Mouse (Mus musculus): Measurements from ENCODE around the gene Casp4.

The Casp4 gene

GRCm38 (mm10) chr9:5308561-5308960 lies at the start of gene Casp4:
Casp4 (plus strand) TSS chr9:5308828.
- peak in 1 of 2 experiments; percentile 12 for DNase-seq

GRCm38 (mm10) chr9:5263951-5264475 lies 44.6 kb upstream of the Casp4 start:
- no peak for DNase-seq

- DNase-seq, result no peak
Measured at GRCm38 (mm10) chr9:5270274-5270673, 38.4 kb upstream of the Casp4 start.

- DNase-seq, result no peak
Measured at GRCm38 (mm10) chr9:5270884-5271283, 37.7 kb upstream of the Casp4 start.

GRCm38 (mm10) chr9:5271334-5271845 lies 37.2 kb upstream of the Casp4 start:
- no peak for DNase-seq

- DNase-seq, result no peak
Measured at GRCm38 (mm10) chr9:5286071-5286470, 22.6 kb upstream of the Casp4 start.

- DNase-seq, result no peak
Measured at GRCm38 (mm10) chr9:5286597-5286996, 22.0 kb upstream of the Casp4 start.

GRCm38 (mm10) chr9:5296354-5297237 lies 12.0 kb upstream of the Casp4 start:
- no peak for DNase-seq

- no peak for DNase-seq
Measured at GRCm38 (mm10) chr9:5298329-5299131, 10.1 kb upstream of the Casp4 start, which contains the start of gene Casp1. Casp1 (plus strand) TSS chr9:5298517.

GRCm38 (mm10) chr9:5299132-5299381 lies 9.6 kb upstream of the Casp4 start:
- DNase-seq, result no peak

- DNase-seq, result no peak
Measured at GRCm38 (mm10) chr9:5310112-5310511, 1.5 kb downstream of the Casp4 start.

- DNase-seq, result no peak
Measured at GRCm38 (mm10) chr9:5311435-5311834, 2.8 kb downstream of the Casp4 start.

- DNase-seq, result no peak
Measured at GRCm38 (mm10) chr9:5328204-5328603, 19.6 kb downstream of the Casp4 start.

GRCm38 (mm10) chr9:5332441-5332840 lies 23.8 kb downstream of the Casp4 start:
- DNase-seq, result no peak

- DNase-seq, result no peak
Measured at GRCm38 (mm10) chr9:5333422-5333821, 24.8 kb downstream of the Casp4 start.

- DNase-seq, result no peak
Measured at GRCm38 (mm10) chr9:5343092-5343491, 34.5 kb downstream of the Casp4 start.

- no peak for DNase-seq
Measured at GRCm38 (mm10) chr9:5344090-5344489, 35.5 kb downstream of the Casp4 start.

GRCm38 (mm10) chr9:5345291-5345898 lies 36.8 kb downstream of the Casp4 start, which contains the start of gene Casp12:
Casp12 (plus strand) TSS chr9:5345430.
- DNase-seq, result peak; percentile 1 to 5

- no peak for DNase-seq
Measured at GRCm38 (mm10) chr9:5347381-5347780, 38.8 kb downstream of the Casp4 start.

- DNase-seq, result no peak
Measured at GRCm38 (mm10) chr9:5353673-5354072, 45.0 kb downstream of the Casp4 start.

GRCm38 (mm10) chr9:5356801-5357200 lies 48.2 kb downstream of the Casp4 start:
- no peak for DNase-seq
